Mouse (Mus musculus): ENCODE measurements around the gene Dok5. TPM values are rescaled to one million over a fixed set of nuclear protein-coding genes. Genes with fewer than 3 reads are reported as not detected.

Dok5 gene
- total RNA-seq, 2 experiments from 2014 or later: 16.7 to 18.5 TPM

- DNase-seq (ENCODE audit: low spot score in 2 of 2): peak in 1 of 2 experiments; percentile 28
Observed at GRCm38 (mm10) chr2:170922260-170922659, 190.7 kb downstream of the Dok5 start.

DNA sequence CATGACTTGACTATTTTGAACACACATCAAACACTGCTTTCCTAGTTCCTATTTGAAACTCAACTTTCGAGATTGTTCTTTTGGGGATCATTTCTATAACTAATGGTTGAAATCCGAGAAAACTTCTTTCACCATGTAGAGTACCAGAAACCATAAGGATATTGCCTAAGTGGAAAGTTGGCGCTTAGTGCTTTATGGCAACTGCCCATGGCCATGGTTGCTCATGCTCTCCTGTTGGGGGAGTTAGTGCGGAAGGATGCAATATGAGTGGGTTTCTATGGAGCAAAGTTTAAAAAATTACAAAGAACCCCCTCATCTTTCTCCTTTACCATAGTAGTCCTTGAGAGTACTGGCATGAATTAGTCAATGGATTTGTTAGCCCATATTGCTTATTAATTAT is 192.5 kb downstream of the Dok5 start:
- DNase-seq (ENCODE audit: low spot score in 2 of 2): no peak

DNA sequence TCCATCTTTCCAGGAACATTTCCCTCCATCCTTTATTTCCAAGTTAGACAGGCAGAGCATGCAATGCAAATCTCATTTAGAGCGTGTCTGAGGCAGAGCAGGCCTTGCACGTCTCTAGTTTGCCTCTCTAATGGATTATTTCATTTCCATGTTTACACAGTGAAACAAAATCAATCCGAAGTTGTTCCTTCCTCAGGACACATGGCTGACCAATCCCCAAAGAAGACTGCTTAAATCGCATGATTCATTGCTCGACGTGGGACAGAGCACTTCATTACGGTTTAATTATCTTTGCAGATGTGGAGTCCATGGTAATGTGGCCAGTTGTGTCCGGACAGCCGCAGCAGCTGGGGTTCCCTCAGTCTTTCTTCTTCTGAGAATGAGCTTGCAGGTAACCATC is 194.6 kb downstream of the Dok5 start:
- DNase-seq (ENCODE audit: low spot score in 2 of 2): no peak

Other genes with a start within 250 kb of the Dok5 start
- gene Pfdn4, start 235.4 kb upstream of the Dok5 start, total RNA-seq (2021): 10 to 100 TPM; 32.3 to 34.8 TPM
- gene Cyp24a1, start 234.7 kb upstream of the Dok5 start, total RNA-seq (2021): not detected
- gene 4930470P17Rik, start 129.8 kb upstream of the Dok5 start, total RNA-seq (2021): not detected